Mouse (Mus musculus) testis, postnatal 14 days (tissue): ENCODE measurements around the gene Fubp3.
"Not testable (repeated sequence)": the region's sequence is repeated elsewhere in the genome, so short reads cannot be mapped to it uniquely, and the experiment has no call there.

Experiments used
- DNase-seq: peaks from one replicate; pipeline ENCODE4 v3.0.0; 2021; ENCODE audit warnings: low spot score

Fubp3 gene

GRCm38 (mm10) chr2:31572051-31572914, at the start of gene Fubp3:
Gene Fubp3, plus strand, starts transcription at chr2:31572651.
- DNase-seq = peak; percentile 98

- DNase-seq = no peak
Measured at GRCm38 (mm10) chr2:31524641-31525040, 47.8 kb upstream of the Fubp3 start.

GRCm38 (mm10) chr2:31525778-31526177, 46.7 kb upstream of the Fubp3 start:
- DNase-seq = no peak

GRCm38 (mm10) chr2:31530201-31530600, 42.2 kb upstream of the Fubp3 start:
- DNase-seq = no peak

GRCm38 (mm10) chr2:31537054-31537453, 35.4 kb upstream of the Fubp3 start:
- DNase-seq = peak; percentile 45

GRCm38 (mm10) chr2:31538745-31539144, 33.7 kb upstream of the Fubp3 start:
- DNase-seq = no peak

- DNase-seq = no peak
Measured at GRCm38 (mm10) chr2:31541581-31541980, 30.9 kb upstream of the Fubp3 start.

GRCm38 (mm10) chr2:31547726-31548125, 24.7 kb upstream of the Fubp3 start:
- DNase-seq = no peak

- DNase-seq = no peak
Measured at GRCm38 (mm10) chr2:31550503-31550902, 21.9 kb upstream of the Fubp3 start.

GRCm38 (mm10) chr2:31551351-31551750, 21.1 kb upstream of the Fubp3 start:
- DNase-seq = not testable (repeated sequence)

- DNase-seq = peak; percentile 33
Measured at GRCm38 (mm10) chr2:31551971-31552370, 20.5 kb upstream of the Fubp3 start.

GRCm38 (mm10) chr2:31554619-31555018, 17.8 kb upstream of the Fubp3 start:
- no peak for DNase-seq

GRCm38 (mm10) chr2:31572915-31573635, 624 bp downstream of the Fubp3 start:
- DNase-seq = peak; percentile 32

- DNase-seq = no peak
Measured at GRCm38 (mm10) chr2:31581617-31582016, 9.2 kb downstream of the Fubp3 start.

GRCm38 (mm10) chr2:31591799-31592484, 19.5 kb downstream of the Fubp3 start:
- no peak for DNase-seq

- DNase-seq = no peak
Measured at GRCm38 (mm10) chr2:31607555-31607954, 35.1 kb downstream of the Fubp3 start.

GRCm38 (mm10) chr2:31609859-31610261, 37.4 kb downstream of the Fubp3 start:
- DNase-seq = peak; percentile 25

GRCm38 (mm10) chr2:31610922-31611321, 38.5 kb downstream of the Fubp3 start:
- peak; percentile 23 for DNase-seq

- DNase-seq = no peak
Measured at GRCm38 (mm10) chr2:31611400-31611799, 38.9 kb downstream of the Fubp3 start.

- no peak for DNase-seq
Measured at GRCm38 (mm10) chr2:31612627-31613026, 40.2 kb downstream of the Fubp3 start.

- no peak for DNase-seq
Measured at GRCm38 (mm10) chr2:31613781-31614180, 41.3 kb downstream of the Fubp3 start.

- no peak for DNase-seq
Measured at GRCm38 (mm10) chr2:31618484-31619161, 46.2 kb downstream of the Fubp3 start.
